Mouse (Mus musculus): ENCODE results near the gene Lrpprc. TPM values are rescaled to one million over a fixed set of nuclear protein-coding genes. Genes with fewer than 3 reads are reported as not detected.

Lrpprc gene
- polyA plus RNA-seq (2014; fragmentation: Nextera tagmentation; extraction: Ambion mirVana): 84.9 and 97.9 TPM in 2 replicates

GRCm38 (mm10) chr17:84790447-84791098 is at the start of gene Lrpprc:
Gene Lrpprc, minus strand, starts transcription at chr17:84790789.
- Histone ChIP-seq H3K9ac (ENCODE audit: low read depth, low read length) (peak within 1 kb of the TSS; percentile 89), H3K9me3 (ENCODE audit: control insufficient read depth, low read length) (no peaks in the 10 kb centered on the region), H3K36me3 (ENCODE audit: control insufficient read depth, insufficient read depth, low read length) (peaks cover 8% of the 10 kb centered on the region; the same call in 1 of the 2 replicates), H3K27ac (ENCODE audit: low read depth, low read length) (peak within 1 kb of the TSS; percentile 78), H3K27me3 (replicated peaks; ENCODE audit: control insufficient read depth, insufficient read depth, low read length) (no peaks in the 10 kb centered on the region), H3K4me2 (peak within 1 kb of the TSS; percentile 83), H3K4me1 (replicated peaks; ENCODE audit: control insufficient read depth, insufficient read depth, low read length) (peaks cover 8% of the 10 kb centered on the region), H3K4me3 (ENCODE audit: low read depth, low read length) (peak within 1 kb of the TSS; percentile 100)
- ATAC-seq (replicated peaks; ENCODE audit: low FRiP score) (peak; percentile 98), DNase-seq (ENCODE audit: low spot score) (peak; percentile 97)
- WGBS: under 1% methylated on average over 51 of the region's 51 CpGs

GRCm38 (mm10) chr17:84837780-84838179 is 47.2 kb upstream of the Lrpprc start:
- Histone ChIP-seq H3K4me2 (no peak overlapping the region), H3K27me3 (replicated peaks; ENCODE audit: control insufficient read depth, insufficient read depth, low read length) (no peaks in the 10 kb centered on the region), H3K4me3 (ENCODE audit: low read depth, low read length) (no peak overlapping the region), H3K9ac (ENCODE audit: low read depth, low read length) (no peak overlapping the region), H3K4me1 (replicated peaks; ENCODE audit: control insufficient read depth, insufficient read depth, low read length) (no peaks in the 10 kb centered on the region), H3K27ac (ENCODE audit: low read depth, low read length) (no peak overlapping the region), H3K36me3 (ENCODE audit: control insufficient read depth, insufficient read depth, low read length) (no peaks in the 10 kb centered on the region), H3K9me3 (ENCODE audit: control insufficient read depth, low read length) (no peaks in the 10 kb centered on the region)
- WGBS: 6% methylated on average over 3 of the region's 3 CpGs
- ATAC-seq (replicated peaks; ENCODE audit: low FRiP score) (peak; percentile 20; the same call in 1 of the 2 replicates), DNase-seq (ENCODE audit: low spot score) (peak; percentile 46)

- no peak for ATAC-seq (replicated peaks; ENCODE audit: low FRiP score)
Measured at GRCm38 (mm10) chr17:84835249-84835648, 44.7 kb upstream of the Lrpprc start.

GRCm38 (mm10) chr17:84832346-84832745 is 41.8 kb upstream of the Lrpprc start:
- ATAC-seq (replicated peaks; ENCODE audit: low FRiP score): no peak
- no peak for DNase-seq (ENCODE audit: low spot score)
- Histone ChIP-seq H3K4me1 (replicated peaks; ENCODE audit: control insufficient read depth, insufficient read depth, low read length) (no peaks in the 10 kb centered on the region), H3K36me3 (ENCODE audit: control insufficient read depth, insufficient read depth, low read length) (no peaks in the 10 kb centered on the region), H3K9me3 (ENCODE audit: control insufficient read depth, low read length) (no peaks in the 10 kb centered on the region), H3K4me2 (no peak overlapping the region), H3K27ac (ENCODE audit: low read depth, low read length) (no peak overlapping the region), H3K4me3 (ENCODE audit: low read depth, low read length) (no peak overlapping the region), H3K9ac (ENCODE audit: low read depth, low read length) (no peak overlapping the region), H3K27me3 (replicated peaks; ENCODE audit: control insufficient read depth, insufficient read depth, low read length) (no peaks in the 10 kb centered on the region)
- WGBS: 71% methylated on average over 8 of the region's 8 CpGs

More at GRCm38 (mm10) chr17:84835249-84835648, 44.7 kb upstream of the Lrpprc start:
- Histone ChIP-seq H3K27me3 (replicated peaks; ENCODE audit: control insufficient read depth, insufficient read depth, low read length) (no peaks in the 10 kb centered on the region), H3K4me2 (no peak overlapping the region), H3K36me3 (ENCODE audit: control insufficient read depth, insufficient read depth, low read length) (no peaks in the 10 kb centered on the region), H3K4me1 (replicated peaks; ENCODE audit: control insufficient read depth, insufficient read depth, low read length) (no peaks in the 10 kb centered on the region), H3K27ac (ENCODE audit: low read depth, low read length) (no peak overlapping the region), H3K9ac (ENCODE audit: low read depth, low read length) (no peak overlapping the region), H3K4me3 (ENCODE audit: low read depth, low read length) (no peak overlapping the region), H3K9me3 (ENCODE audit: control insufficient read depth, low read length) (no peaks in the 10 kb centered on the region)
- WGBS: 73% methylated on average over 9 of the region's 9 CpGs
- DNase-seq (ENCODE audit: low spot score): no peak

GRCm38 (mm10) chr17:84828301-84828700 is 37.7 kb upstream of the Lrpprc start:
- WGBS: 83% methylated on average over 6 of the region's 6 CpGs
- no peak for ATAC-seq (replicated peaks; ENCODE audit: low FRiP score)
- no peak overlapping the region for H3K27ac ChIP-seq (ENCODE audit: low read depth, low read length)
- no peak overlapping the region for H3K9ac ChIP-seq (ENCODE audit: low read depth, low read length)
- no peak for DNase-seq (ENCODE audit: low spot score)
- no peaks in the 10 kb centered on the region for H3K4me1 ChIP-seq (replicated peaks; ENCODE audit: control insufficient read depth, insufficient read depth, low read length)
- no peak overlapping the region for H3K4me3 ChIP-seq (ENCODE audit: low read depth, low read length)
- no peaks in the 10 kb centered on the region for H3K9me3 ChIP-seq (ENCODE audit: control insufficient read depth, low read length)
- H3K4me2 ChIP-seq: no peak overlapping the region
- H3K27me3 ChIP-seq (replicated peaks; ENCODE audit: control insufficient read depth, insufficient read depth, low read length): no peaks in the 10 kb centered on the region
- H3K36me3 ChIP-seq (ENCODE audit: control insufficient read depth, insufficient read depth, low read length): no peaks in the 10 kb centered on the region

- Histone ChIP-seq H3K4me3 (ENCODE audit: low read depth, low read length) (no peak overlapping the region), H3K27ac (ENCODE audit: low read depth, low read length) (no peak overlapping the region), H3K9ac (ENCODE audit: low read depth, low read length) (no peak overlapping the region), H3K4me2 (no peak overlapping the region), H3K27me3 (replicated peaks; ENCODE audit: control insufficient read depth, insufficient read depth, low read length) (no peaks in the 10 kb centered on the region; the same call in 1 of the 2 replicates), H3K9me3 (ENCODE audit: control insufficient read depth, low read length) (no peaks in the 10 kb centered on the region), H3K36me3 (ENCODE audit: control insufficient read depth, insufficient read depth, low read length) (no peaks in the 10 kb centered on the region), H3K4me1 (replicated peaks; ENCODE audit: control insufficient read depth, insufficient read depth, low read length) (no peaks in the 10 kb centered on the region)
- WGBS: 17% methylated on average over 4 of the region's 4 CpGs
- no peak for ATAC-seq (replicated peaks; ENCODE audit: low FRiP score)
- DNase-seq (ENCODE audit: low spot score): no peak
Measured at GRCm38 (mm10) chr17:84820603-84821002, 30.0 kb upstream of the Lrpprc start.

- ATAC-seq (replicated peaks; ENCODE audit: low FRiP score) (no peak), DNase-seq (ENCODE audit: low spot score) (no peak)
- Histone ChIP-seq H3K36me3 (ENCODE audit: control insufficient read depth, insufficient read depth, low read length) (no peaks in the 10 kb centered on the region), H3K4me1 (replicated peaks; ENCODE audit: control insufficient read depth, insufficient read depth, low read length) (no peaks in the 10 kb centered on the region), H3K27ac (ENCODE audit: low read depth, low read length) (no peak overlapping the region), H3K9ac (ENCODE audit: low read depth, low read length) (no peak overlapping the region), H3K4me2 (no peak overlapping the region), H3K9me3 (ENCODE audit: control insufficient read depth, low read length) (no peaks in the 10 kb centered on the region), H3K4me3 (ENCODE audit: low read depth, low read length) (no peak overlapping the region), H3K27me3 (replicated peaks; ENCODE audit: control insufficient read depth, insufficient read depth, low read length) (no peaks in the 10 kb centered on the region; the same call in 1 of the 2 replicates)
- 88% methylated on average over 5 of the region's 5 CpGs for WGBS
Measured at GRCm38 (mm10) chr17:84818390-84818789, 27.8 kb upstream of the Lrpprc start.

- 75% methylated on average over 9 of the region's 9 CpGs for WGBS
- no peak for DNase-seq (ENCODE audit: low spot score)
- no peak overlapping the region for H3K4me2 ChIP-seq
- ATAC-seq (replicated peaks; ENCODE audit: low FRiP score): no peak
- H3K4me3 ChIP-seq (ENCODE audit: low read depth, low read length): no peak overlapping the region
- H3K4me1 ChIP-seq (replicated peaks; ENCODE audit: control insufficient read depth, insufficient read depth, low read length): no peaks in the 10 kb centered on the region
- no peaks in the 10 kb centered on the region for H3K27me3 ChIP-seq (replicated peaks; ENCODE audit: control insufficient read depth, insufficient read depth, low read length)
- no peaks in the 10 kb centered on the region for H3K9me3 ChIP-seq (ENCODE audit: control insufficient read depth, low read length)
- no peaks in the 10 kb centered on the region for H3K36me3 ChIP-seq (ENCODE audit: control insufficient read depth, insufficient read depth, low read length)
- H3K9ac ChIP-seq (ENCODE audit: low read depth, low read length): no peak overlapping the region
- no peak overlapping the region for H3K27ac ChIP-seq (ENCODE audit: low read depth, low read length)
Measured at GRCm38 (mm10) chr17:84816014-84816461, 25.4 kb upstream of the Lrpprc start.

- Histone ChIP-seq H3K9ac (ENCODE audit: low read depth, low read length) (no peak overlapping the region), H3K27ac (ENCODE audit: low read depth, low read length) (no peak overlapping the region), H3K4me3 (ENCODE audit: low read depth, low read length) (no peak overlapping the region), H3K9me3 (ENCODE audit: control insufficient read depth, low read length) (no peaks in the 10 kb centered on the region), H3K36me3 (ENCODE audit: control insufficient read depth, insufficient read depth, low read length) (no peaks in the 10 kb centered on the region), H3K4me2 (no peak overlapping the region), H3K4me1 (replicated peaks; ENCODE audit: control insufficient read depth, insufficient read depth, low read length) (no peaks in the 10 kb centered on the region), H3K27me3 (replicated peaks; ENCODE audit: control insufficient read depth, insufficient read depth, low read length) (no peaks in the 10 kb centered on the region)
- ATAC-seq (replicated peaks; ENCODE audit: low FRiP score): no peak
- 76% methylated on average over 7 of the region's 7 CpGs for WGBS
- no peak for DNase-seq (ENCODE audit: low spot score)
Measured at GRCm38 (mm10) chr17:84814905-84815304, 24.3 kb upstream of the Lrpprc start.

Measured in liver, embryonic 11.5 days (tissue).